Mouse (Mus musculus): ENCODE measurements around the gene Sema3g. TPM values are rescaled to one million over a fixed set of nuclear protein-coding genes. Genes with fewer than 3 reads are reported as not detected.

Sema3g gene
- polyA plus RNA-seq, 1 experiment = 1.3 TPM

DNA sequence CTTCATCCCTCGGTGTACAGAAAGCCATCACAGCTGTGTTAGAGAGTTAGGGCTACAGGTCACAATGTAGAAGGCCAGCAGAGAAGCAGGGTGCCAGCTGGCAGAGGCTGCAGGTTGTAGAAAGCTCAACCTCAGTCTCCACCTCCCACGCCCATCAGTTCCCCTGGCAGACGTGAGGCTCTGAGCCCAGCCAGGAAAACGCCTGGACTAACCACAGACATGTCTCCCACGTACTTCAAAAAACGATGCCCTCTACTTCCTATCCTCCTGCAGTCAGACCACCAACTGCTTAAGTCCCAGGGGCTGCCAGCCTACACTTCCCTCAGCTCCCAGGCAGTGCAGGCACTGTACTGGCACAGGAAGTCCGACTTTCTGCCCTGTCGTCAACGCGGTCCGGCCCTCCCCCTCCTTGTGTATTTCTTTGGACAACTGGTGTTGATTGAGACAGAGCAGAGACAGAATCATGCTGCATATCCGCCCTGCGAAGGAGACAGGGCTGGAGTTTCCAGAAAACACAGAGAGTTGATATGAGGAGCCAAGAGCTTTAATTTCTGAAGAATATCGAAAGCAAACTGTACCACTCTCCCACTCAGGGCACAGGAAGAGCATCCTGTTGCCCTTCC lies 22.7 kb upstream of the Sema3g start:
- no peak for DNase-seq (ENCODE audit: low read depth, low spot score)

DNA sequence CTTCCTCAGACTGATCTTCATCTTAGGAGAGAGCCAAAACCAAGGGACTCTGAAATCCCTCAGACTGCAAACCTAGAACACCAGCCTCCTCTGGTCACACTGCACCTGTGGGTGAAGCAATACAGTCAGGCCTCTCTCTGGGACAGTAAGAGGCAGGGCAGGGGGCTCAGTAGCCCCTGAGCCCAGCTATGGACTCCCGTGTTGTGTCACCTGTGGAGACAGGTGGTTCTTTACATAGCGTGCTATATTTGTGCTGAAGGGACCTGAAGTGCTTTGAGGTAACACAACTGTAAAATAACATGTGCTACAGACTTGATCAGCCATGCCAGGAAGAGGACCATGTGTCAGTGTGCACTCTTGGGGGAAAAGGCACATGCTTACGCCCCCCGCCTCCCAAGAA lies 22.1 kb upstream of the Sema3g start:
- DNase-seq (ENCODE audit: low read depth, low spot score) = no peak
- 87% methylated on average over 4 of the region's 4 CpGs for WGBS

More for the DNA sequence above, 22.7 kb upstream of the Sema3g start:
- 46% methylated on average over 14 of the region's 14 CpGs for WGBS

DNA sequence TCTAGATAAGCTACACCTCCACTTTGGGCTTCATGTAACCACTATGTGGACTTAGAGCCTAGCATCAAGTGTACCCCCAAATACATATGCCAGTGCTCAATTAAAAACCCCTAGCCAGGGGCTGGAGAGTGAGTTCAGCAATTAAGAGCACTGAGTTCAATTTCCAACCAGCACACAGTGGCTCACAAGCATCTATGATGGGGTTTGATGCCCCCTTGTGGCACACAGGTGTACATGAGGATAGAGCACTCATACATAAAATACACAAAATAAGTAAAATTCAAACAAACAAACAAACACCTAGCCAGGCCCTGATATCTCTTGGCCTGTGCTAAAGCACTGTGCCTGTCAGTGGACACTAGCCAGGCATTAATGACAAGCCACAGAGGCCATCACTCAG lies 21.7 kb upstream of the Sema3g start:
- DNase-seq (ENCODE audit: low read depth, low spot score) = no peak

DNA sequence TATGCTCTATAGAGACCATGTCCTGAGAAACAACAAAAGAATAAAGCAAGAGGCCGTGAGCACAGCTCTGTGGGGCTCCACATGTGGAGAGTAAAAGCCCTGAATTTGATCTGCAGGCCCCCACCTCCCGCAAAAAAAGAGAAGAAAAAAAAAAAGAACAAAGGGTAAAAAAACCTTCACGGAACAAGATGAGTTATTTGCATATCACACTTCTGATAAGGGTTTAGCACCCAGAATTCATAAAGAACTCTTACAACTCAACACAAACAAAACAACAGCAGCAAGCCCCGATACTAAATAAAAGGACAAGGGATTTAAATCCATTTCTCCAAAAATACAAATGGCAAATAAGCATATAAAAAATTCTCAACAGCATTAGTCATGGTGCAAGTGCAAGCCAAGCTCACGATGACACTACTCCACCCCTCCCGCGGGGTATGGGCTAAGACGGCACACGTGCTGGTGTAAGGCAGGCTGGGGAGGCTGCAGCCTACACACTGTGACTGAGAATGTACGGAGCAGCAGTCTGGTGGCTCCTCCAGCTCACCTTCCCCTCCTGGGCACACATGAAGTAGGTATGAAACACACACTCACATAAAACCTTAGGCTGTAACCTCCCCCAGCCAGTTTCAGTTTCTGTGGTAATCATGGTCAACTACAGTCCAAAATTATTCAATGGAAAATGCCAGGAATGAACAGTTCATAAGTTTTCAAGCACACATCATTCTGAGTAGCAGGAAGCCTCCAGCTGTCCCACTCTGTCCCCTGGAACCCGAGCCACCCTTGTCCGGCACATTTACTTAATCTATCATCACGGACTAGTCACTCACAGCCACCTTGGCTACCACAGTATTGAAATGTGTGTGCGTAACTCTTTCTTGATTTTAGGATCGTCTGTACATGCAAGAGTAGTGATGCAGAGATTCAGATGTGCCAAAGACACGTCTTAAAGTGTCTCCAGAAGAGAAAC lies 19.8 kb upstream of the Sema3g start:
- WGBS = 60% methylated on average over 16 of the region's 16 CpGs
- no peak for DNase-seq (ENCODE audit: low read depth, low spot score)

DNA sequence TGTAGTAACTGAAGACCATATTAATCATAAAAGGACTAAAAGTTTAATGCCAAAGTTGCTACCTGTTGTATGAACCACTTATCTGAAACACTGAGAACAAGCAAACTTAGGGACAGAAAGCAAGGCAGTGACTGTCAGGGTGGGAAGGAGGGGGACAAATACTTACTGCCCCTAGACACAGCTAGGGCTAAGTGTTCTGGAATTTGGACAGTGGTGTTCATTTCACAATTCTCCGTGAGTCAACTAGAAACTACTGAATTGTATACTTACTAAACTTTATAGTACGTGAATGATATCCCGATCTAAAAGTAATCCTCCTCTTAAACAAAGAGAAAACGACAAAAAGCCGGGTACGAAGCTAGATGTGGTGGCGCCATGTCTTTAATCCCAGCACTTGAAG lies 18.1 kb upstream of the Sema3g start:
- DNase-seq (ENCODE audit: low read depth, low spot score) = no peak
- WGBS = 84% methylated on average over 7 of the region's 7 CpGs

DNA sequence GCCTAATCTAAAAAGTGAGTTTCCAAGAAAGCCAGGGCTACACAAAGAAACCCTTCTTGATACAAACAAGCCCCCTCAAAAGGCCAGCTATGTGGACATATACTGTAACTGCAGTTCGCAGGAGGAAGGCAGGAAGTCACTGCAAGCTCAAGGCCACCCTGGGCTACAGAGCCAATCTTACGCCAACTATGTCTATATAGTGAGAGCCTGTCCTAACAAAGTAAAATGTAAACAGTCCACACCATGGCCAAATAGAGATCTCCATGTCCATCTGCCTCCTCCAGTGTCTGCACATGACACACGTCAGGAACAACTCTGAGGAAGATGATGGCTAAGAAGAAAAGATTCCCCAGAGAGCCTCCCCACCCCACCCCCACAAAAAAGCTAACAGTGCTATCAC lies 17.6 kb upstream of the Sema3g start:
- no peak for DNase-seq (ENCODE audit: low read depth, low spot score)
- WGBS = 53% methylated on average over 3 of the region's 3 CpGs

DNA sequence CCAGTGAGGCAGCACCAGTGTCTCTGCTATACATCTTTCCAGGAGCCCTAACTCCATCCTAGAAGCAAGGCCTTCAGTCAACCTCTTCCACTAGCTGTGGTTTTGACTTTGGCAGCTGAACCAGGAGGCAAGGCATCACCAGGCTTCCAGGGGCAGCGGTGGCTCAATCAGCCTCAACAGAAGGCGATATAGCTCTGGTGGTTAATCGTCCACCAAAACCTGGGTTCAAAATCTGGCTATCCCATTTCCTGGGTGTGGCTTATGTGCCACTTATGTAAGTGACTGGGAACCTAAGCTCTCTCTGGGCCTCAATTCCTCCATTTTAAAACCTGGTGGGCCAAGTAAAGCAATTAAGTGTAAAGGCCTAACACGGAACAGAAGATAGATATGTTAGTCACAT lies 12.8 kb upstream of the Sema3g start:
- 37% methylated on average over 4 of the region's 4 CpGs for WGBS
- DNase-seq (ENCODE audit: low read depth, low spot score) = no peak

DNA sequence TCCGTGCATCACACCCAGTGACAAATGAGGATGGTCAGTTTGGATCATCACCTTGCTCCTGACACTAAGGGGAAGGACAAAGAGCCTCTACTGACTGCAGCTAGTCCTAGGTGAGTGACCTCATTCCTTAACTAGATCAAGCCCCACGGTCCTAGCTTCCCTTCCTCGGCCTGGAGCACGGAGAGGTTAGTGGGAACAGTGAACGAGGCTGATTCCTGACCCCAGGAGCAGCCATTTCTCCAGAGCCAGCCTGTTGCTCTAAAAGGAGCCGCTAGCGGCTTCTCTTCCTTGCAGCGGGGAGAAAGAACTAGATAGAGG lies 12.5 kb upstream of the Sema3g start:
- no peak for DNase-seq (ENCODE audit: low read depth, low spot score)

DNA sequence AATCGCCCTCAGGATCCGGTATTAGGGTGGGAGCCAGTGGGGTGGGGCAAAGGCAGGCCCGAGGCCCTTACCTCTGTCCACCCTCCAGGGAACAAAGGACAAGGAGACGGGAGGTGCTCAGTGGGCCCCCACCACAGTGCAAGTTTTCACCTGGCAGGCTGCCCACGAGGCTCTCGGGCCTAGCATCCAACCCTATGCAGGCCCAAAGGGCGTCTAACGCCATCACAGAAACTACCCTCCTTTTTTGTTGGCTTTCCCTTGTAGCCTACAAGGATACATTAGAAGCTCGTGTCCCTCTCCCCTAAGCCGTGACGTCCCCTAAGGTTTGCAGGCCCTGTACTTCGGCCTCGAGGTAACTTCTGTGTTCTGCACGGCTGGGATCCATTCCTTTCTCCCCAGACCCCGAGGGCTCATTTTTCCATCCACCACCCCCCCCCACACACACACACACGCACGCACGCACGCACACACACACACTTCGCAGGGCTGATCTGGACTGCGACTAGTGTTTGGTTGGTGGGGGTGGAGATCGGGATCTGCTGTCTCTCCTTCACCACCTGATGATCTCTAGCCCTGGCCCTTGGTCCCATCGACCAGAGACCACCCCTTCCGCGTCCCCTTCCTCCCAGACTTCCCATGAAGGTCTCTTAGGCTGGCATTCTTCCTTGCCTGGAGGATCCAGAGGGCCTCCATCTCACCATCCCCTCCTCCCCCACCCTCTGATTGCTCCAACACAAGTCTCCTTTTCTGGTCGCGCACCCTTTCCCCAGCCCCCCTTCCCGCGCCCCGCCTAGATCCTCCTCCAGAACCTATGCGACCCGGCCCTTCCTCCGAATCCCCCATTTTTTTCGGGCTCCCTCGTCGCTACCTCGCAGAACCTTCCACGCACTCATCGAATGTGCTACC lies 11.8 kb upstream of the Sema3g start:
- no peak for DNase-seq (ENCODE audit: low read depth, low spot score)
- under 1% methylated on average over 38 of the region's 39 CpGs for WGBS

More for the DNA sequence above, 12.5 kb upstream of the Sema3g start:
- WGBS = 8% methylated on average over 8 of the region's 8 CpGs

DNA sequence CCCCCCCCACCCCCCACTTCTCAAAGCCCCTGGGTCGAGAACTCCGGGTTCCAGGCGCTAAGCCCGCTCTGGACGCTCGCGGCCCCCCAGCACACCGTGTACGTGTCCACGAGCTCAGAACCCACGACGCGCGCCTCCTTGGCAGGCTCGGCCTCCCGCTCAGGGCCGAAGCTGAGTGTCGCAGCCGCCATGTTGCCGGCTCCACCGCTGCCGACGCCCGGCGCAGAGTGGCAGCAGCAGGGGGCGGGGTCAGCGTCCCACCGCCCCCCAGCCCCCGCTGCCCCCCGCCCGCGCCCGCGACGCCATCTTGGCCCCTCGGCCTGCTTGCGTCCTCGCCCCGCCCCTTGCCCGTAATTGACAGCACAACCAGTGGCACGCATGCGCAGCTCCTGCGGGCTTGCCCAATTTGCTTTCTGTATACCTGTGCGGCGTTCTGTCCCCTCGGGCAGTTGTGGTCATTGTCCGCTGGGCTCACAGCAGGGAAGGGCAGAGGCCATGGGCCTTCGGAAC lies 11.1 kb upstream of the Sema3g start:
- peak; percentile 75 for DNase-seq (ENCODE audit: low read depth, low spot score)
- WGBS = under 1% methylated on average over 46 of the region's 48 CpGs

DNA sequence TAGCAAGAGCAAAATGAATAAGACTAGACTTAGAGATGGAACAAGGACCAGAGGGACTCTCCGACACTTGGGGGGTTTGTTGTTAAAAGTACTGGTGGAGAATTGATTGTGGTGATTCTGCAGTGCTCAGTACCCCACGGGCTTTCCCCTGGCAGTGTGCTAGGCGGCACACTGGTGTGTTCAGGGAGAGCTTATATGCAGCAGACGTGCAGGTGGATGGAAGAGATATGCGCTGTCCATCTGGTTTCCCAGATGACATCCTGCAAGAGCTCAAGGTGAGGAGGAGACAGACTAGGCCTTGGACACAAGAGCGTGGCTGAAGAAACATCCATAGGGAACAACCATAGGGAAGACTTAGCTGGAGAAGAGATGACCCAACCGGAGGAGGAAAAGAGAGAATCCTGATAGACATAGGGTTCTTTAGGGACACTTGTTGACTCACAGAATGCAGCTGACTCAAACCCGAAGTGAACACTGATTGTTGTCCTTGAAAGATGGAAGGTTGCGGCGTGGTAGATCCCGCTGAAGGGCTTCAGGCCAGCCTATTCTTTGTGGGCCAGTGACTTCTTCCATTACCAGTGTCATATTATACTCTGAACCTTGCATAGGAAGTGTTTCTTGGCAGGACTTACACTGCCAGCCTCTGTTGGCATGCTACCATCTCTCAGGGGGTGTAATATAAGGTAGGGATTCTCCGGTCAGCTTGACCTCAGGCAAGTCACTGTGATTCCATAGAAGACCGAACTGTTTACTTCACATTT lies 10.4 kb upstream of the Sema3g start:
- 64% methylated on average over 13 of the region's 13 CpGs for WGBS

DNA sequence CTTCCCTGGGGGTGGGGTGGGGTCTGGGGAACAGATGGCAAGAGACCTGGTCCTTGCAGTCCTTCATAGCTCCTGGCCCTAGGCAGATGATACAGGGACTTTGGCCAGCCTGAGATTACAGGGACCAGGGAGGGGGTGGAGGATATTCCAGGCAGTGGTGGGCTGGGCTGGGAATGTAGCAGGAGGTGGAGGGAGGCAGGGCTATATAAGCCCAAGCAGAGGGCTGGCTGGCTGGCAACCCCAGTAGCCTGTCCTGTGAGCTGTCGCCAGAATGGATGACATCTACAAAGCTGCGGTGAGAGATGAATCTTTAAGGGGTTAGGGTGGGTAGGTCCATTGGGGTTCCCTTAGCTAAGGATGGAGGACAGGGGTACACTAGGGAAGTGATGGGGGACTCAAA lies 9.6 kb upstream of the Sema3g start, which contains the start of gene Tnnc1:
Gene Tnnc1, plus strand, starts transcription at position 229 of the 400 bp plus-strand sequence.
- 83% methylated on average over 2 of the region's 2 CpGs for WGBS

More for the DNA sequence above, 10.4 kb upstream of the Sema3g start:
- DNase-seq (ENCODE audit: low read depth, low spot score) = no peak

DNA sequence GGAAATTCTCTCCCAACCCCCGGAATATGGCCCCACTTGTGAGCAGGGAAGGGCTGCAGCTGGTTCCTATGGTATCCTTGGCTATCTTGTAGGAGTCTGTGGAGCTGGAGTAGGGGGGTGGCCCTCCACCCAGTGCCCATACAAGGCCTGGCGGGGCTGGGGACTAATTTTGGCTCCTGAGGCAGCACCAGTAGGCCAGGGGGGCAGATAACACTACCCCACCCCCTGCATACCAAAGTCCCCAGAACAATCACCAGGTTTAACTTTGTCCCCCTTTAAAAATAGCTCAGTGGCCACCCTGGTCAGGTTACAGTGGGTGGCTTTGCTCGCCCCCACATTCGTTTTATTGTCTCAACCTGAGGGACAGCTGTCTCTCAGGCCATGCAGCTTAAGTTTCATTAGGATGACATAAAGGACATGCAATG lies 8.5 kb upstream of the Sema3g start:
- 89% methylated on average over 4 of the region's 4 CpGs for WGBS

More for the DNA sequence above, 9.6 kb upstream of the Sema3g start, which contains the start of gene Tnnc1:
- DNase-seq (ENCODE audit: low read depth, low spot score) = no peak

DNA sequence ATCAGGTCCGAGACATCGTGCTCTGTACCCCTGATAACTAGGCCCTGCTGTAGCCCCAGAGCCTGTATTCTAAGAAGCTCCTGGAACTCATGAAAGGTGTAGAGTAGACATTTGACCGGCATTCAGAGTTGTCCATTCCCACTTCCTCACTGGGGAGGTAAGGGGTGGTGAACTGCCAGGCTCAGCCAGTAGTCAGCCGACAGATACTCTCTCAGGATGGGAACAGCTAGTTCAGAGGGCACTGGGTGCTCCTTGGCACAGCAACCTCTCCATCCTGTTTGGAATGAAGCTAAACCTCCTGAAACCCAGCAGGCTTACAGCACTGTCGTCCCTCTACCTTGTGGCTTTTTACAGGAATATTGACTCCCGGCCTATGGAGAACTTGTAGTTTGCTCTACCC lies 5.8 kb upstream of the Sema3g start:
- WGBS = 92% methylated on average over 6 of the region's 6 CpGs
- DNase-seq (ENCODE audit: low read depth, low spot score) = no peak

More for the DNA sequence above, 8.5 kb upstream of the Sema3g start:
- no peak for DNase-seq (ENCODE audit: low read depth, low spot score)

DNA sequence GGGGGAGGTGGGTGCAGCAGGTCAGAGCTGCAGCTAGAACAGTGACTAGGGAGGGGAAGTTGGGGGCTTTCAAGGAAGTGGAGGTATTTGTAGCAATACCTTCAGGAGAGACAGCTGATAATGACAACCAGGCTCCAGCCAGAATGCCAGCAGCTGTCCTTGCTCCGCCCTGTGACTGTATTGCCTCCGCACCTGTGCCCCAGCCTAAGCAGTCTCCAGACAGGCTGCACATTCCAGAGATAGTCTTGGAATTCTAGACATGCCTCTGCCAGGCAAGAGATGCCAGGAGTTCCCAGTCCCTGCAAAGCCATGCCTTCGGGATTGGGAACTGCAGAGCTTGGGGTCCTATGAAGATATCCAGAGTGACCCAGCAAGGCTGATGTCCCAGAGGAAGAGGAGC lies 5.2 kb upstream of the Sema3g start:
- 57% methylated on average over 3 of the region's 3 CpGs for WGBS

DNA sequence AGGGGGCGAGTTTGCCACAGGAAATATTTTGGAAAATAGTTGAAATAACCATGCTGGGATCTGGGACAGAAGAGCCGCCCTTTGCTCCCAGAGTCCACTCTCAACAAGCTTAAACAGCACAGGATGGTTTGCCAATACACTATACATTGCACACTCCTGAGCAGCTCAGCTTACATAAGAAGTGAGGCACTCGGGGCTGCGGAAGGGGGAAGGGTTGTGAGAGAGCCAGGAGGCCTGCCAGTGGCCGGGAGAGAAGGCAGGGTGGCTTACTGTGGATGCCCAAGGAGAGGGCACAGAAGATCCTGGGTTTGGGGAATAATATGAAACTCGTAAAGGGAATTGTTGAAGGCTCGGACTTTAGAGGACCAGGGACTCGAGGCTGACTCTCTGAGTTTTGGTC lies 3.8 kb upstream of the Sema3g start:
- WGBS = 70% methylated on average over 8 of the region's 8 CpGs

More for the DNA sequence above, 5.2 kb upstream of the Sema3g start:
- no peak for DNase-seq (ENCODE audit: low read depth, low spot score)

DNA sequence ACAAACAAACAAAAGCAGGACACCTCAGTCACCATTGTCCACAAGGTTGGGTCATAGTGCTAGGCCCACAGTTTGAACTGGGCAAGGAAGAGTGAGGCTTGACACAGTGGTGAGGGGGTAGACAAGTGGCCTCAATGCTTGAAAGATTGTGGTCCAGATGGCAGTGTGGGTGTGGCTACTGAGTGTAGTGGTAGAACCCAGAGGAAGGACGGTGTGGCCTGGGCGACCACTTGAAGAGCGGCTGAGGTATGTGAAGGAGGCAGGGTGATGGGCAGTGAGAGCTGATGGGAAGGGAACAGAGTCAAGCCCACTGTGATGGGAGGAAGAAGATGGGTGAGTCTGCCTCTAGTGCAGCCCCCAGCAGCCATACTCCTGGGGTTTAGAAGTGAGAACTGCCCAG lies 3.0 kb upstream of the Sema3g start:
- DNase-seq (ENCODE audit: low read depth, low spot score) = no peak
- 82% methylated on average over 3 of the region's 3 CpGs for WGBS

More for the DNA sequence above, 3.8 kb upstream of the Sema3g start:
- DNase-seq (ENCODE audit: low read depth, low spot score) = no peak

DNA sequence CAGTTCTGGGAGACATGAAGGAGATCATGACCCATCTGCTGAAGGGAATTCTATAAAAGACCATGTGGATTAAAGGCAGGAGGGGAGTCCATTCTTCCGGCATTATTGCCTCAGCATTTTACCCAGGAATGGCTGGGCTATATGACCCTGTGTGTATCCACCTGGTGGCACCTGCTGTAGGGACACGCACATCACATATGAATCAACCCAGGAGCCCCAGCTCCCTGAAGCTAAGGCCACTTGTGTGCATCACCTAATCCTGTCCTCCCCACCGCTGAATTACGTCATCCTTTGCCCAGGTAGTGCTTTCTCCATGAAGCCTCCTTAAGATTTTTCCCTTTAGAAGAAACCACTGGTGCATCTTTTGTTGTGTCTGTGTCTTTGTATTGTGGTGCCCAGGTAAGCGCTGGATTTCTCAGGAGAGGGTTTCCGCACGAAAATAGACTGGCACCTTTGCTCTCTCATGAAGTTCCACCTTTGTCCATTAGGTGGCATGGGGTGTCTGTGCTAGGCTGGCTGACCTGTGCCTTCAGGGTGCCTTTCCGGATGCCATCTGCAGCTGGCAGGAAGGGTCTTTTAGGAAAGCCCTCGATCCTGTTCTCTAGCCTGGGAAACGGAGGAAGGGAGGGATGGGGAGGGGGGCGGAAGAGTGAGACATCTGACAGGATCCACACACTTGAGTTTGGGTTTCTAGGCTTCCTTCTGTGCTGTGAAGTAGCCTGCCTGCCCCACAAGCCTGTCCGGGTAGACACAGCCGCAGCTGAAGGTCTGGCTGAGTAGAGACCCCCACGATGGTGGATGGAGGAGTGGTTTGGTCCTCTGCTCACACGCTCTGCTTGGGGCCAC lies 2.3 kb upstream of the Sema3g start:
- no peak for DNase-seq (ENCODE audit: low read depth, low spot score)
- WGBS = 33% methylated on average over 15 of the region's 15 CpGs
